Mouse (Mus musculus): ENCODE measurements around the gene Ppp1r14b. TPM values are rescaled to one million over a fixed set of nuclear protein-coding genes. Genes with fewer than 3 reads are reported as not detected.

Ppp1r14b gene
- polyA plus RNA-seq, 1 experiment from 2014 or later = 202 TPM

Other genes starting within 250 kb of the Ppp1r14b start
- 11.8 and 15.1 TPM in 2 replicates for gene Rps6ka4, start 134.3 kb upstream of the Ppp1r14b start, polyA plus RNA-seq (2014; fragmentation: Nextera tagmentation; extraction: Ambion mirVana)
- gene Ccdc88b, start 116.8 kb upstream of the Ppp1r14b start, polyA plus RNA-seq (2014; fragmentation: Nextera tagmentation; extraction: Ambion mirVana) = 0.30 and 0.51 TPM in 2 replicates
- gene Trmt112, start 65.3 kb upstream of the Ppp1r14b start, polyA plus RNA-seq (2014; fragmentation: Nextera tagmentation; extraction: Ambion mirVana) = 164 and 181 TPM in 2 replicates
- 177 and 235 TPM in 2 replicates for gene Prdx5, start 64.9 kb upstream of the Ppp1r14b start, polyA plus RNA-seq (2014; fragmentation: Nextera tagmentation; extraction: Ambion mirVana)
- gene Esrra, start 53.2 kb upstream of the Ppp1r14b start, polyA plus RNA-seq (2014; fragmentation: Nextera tagmentation; extraction: Ambion mirVana) = 5.2 and 9.0 TPM in 2 replicates
- gene Catsperz, start 49.6 kb upstream of the Ppp1r14b start, polyA plus RNA-seq (2014; fragmentation: Nextera tagmentation; extraction: Ambion mirVana) = 2.1 and 3.8 TPM in 2 replicates
- 0.12 and 0.51 TPM in 2 replicates for gene Kcnk4, start 40.5 kb upstream of the Ppp1r14b start, polyA plus RNA-seq (2014; fragmentation: Nextera tagmentation; extraction: Ambion mirVana)
- gene Bad, start 33.1 kb upstream of the Ppp1r14b start, polyA plus RNA-seq (2014; fragmentation: Nextera tagmentation; extraction: Ambion mirVana) = 65.5 and 70.9 TPM in 2 replicates
- gene Gpr137, start 32.5 kb upstream of the Ppp1r14b start, polyA plus RNA-seq (2014; fragmentation: Nextera tagmentation; extraction: Ambion mirVana) = 23.3 and 27.4 TPM in 2 replicates
- gene Plcb3, start 1.5 kb downstream of the Ppp1r14b start, polyA plus RNA-seq (2014; fragmentation: Nextera tagmentation; extraction: Ambion mirVana) = 24.4 and 38.9 TPM in 2 replicates
- gene Fkbp2, start 5.5 kb downstream of the Ppp1r14b start, polyA plus RNA-seq (2014; fragmentation: Nextera tagmentation; extraction: Ambion mirVana) = 89.7 and 118 TPM in 2 replicates
- 38.2 and 39.8 TPM in 2 replicates for gene Vegfb, start 12.7 kb downstream of the Ppp1r14b start, polyA plus RNA-seq (2014; fragmentation: Nextera tagmentation; extraction: Ambion mirVana)
- gene Dnajc4, start 17.6 kb downstream of the Ppp1r14b start, polyA plus RNA-seq (2014; fragmentation: Nextera tagmentation; extraction: Ambion mirVana) = 22.6 and 24.0 TPM in 2 replicates
- gene Nudt22, start 21.1 kb downstream of the Ppp1r14b start, polyA plus RNA-seq (2014; fragmentation: Nextera tagmentation; extraction: Ambion mirVana) = 20.4 and 22.2 TPM in 2 replicates
- gene Trpt1, start 21.2 kb downstream of the Ppp1r14b start, polyA plus RNA-seq (2014; fragmentation: Nextera tagmentation; extraction: Ambion mirVana) = 9.7 and 12.1 TPM in 2 replicates
- gene Fermt3, start 44.5 kb downstream of the Ppp1r14b start, polyA plus RNA-seq (2014; fragmentation: Nextera tagmentation; extraction: Ambion mirVana) = 3.6 and 4.9 TPM in 2 replicates
- 223 and 304 TPM in 2 replicates for gene Stip1, start 65.0 kb downstream of the Ppp1r14b start, polyA plus RNA-seq (2014; fragmentation: Nextera tagmentation; extraction: Ambion mirVana)
- gene Macrod1, start 81.8 kb downstream of the Ppp1r14b start, polyA plus RNA-seq (2014; fragmentation: Nextera tagmentation; extraction: Ambion mirVana) = 9.9 and 10.7 TPM in 2 replicates
- gene Flrt1, start 130.8 kb downstream of the Ppp1r14b start, polyA plus RNA-seq (2014; fragmentation: Nextera tagmentation; extraction: Ambion mirVana) = 3.0 and 5.5 TPM in 2 replicates
- gene Otub1, start 231.3 kb downstream of the Ppp1r14b start, polyA plus RNA-seq (2014; fragmentation: Nextera tagmentation; extraction: Ambion mirVana) = 237 and 255 TPM in 2 replicates
- gene Cox8a, start 242.6 kb downstream of the Ppp1r14b start, polyA plus RNA-seq (2014; fragmentation: Nextera tagmentation; extraction: Ambion mirVana) = 1,171 and 1,487 TPM in 2 replicates

Data from kidney, embryonic 14.5 days (tissue).